Mouse (Mus musculus) myocyte (in vitro differentiated cells): ENCODE measurements around the gene Angpt4.

ENCODE experiments used
- E2F4 ChIP-seq: IDR thresholded peaks from one replicate; pipeline ENCODE4 v1.6.1; 2011; ENCODE audit warnings: mild to moderate bottlenecking, control low read depth, moderate library complexity; ENCODE audit not compliant: insufficient read depth
- MAX ChIP-seq: IDR thresholded peaks from one replicate; pipeline ENCODE4 v1.6.1; 2011; ENCODE audit warnings: low read depth, mild to moderate bottlenecking, control low read depth
- MYOD1 ChIP-seq, 3 experiments: IDR thresholded peaks; one replicate each; pipeline ENCODE4 v1.6.1; 2011; ENCODE audit warnings: control low read depth in 2 of 3, low read depth in 2 of 3, mild to moderate bottlenecking in 2 of 3, moderate library complexity in 1 of 3; ENCODE audit not compliant: insufficient read length in 2 of 3, control insufficient read depth in 1 of 3
- MYOG ChIP-seq, 3 experiments: IDR thresholded peaks; one replicate each; pipeline ENCODE4 v1.6.1; 2011; ENCODE audit warnings: control low read depth in 2 of 3, low read depth in 2 of 3, mild to moderate bottlenecking in 2 of 3; ENCODE audit not compliant: insufficient read length in 2 of 3, control insufficient read depth in 1 of 3, insufficient read depth in 1 of 3
- POLR2A ChIP-seq: IDR thresholded peaks from one replicate; pipeline ENCODE4 v1.6.1; 2011; ENCODE audit warnings: low read depth, mild to moderate bottlenecking, control low read depth, moderate library complexity; ENCODE audit not compliant: insufficient read length
- POLR2AphosphoS2 ChIP-seq: IDR thresholded peaks from one replicate; pipeline ENCODE4 v1.6.1; 2011; ENCODE audit warnings: low read depth, control low read depth; ENCODE audit not compliant: insufficient read length
- TCF3 ChIP-seq: IDR thresholded peaks from one replicate; pipeline ENCODE4 v1.6.1; 2011; ENCODE audit warnings: low read depth, control low read depth; ENCODE audit not compliant: insufficient read length

DNA sequence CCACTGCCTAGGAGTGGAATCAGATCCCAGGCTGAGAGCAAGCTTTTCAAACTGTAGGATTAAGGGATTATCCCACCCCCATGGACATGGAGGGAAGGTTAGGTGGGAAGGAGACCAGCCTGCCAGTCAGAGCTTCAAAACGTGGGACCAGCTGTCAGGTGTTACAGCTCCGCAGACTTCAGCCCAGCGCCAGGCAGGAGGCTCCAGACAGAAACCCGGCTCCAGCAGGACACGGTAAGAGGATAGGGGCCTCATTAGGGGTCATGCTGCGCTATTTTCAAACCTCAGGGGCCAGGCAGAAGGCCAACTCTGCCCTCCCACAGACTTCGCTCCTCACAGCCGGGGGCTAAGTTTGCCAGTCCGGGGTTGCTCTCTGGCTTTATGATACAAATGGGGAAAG, 53.0 kb downstream of the Angpt4 start:
- no peak for TF ChIP-seq POLR2A
- TF ChIP-seq TCF3 = no peak
- TF ChIP-seq POLR2AphosphoS2 = no peak
- TF ChIP-seq MYOG (IDR thresholded peaks at IDR 0.05; ENCODE audit: control insufficient read depth in 1 of 3, insufficient read depth in 1 of 3, insufficient read length in 2 of 3, low read depth in 2 of 3) = peak in 1 of 3 experiments; percentile 29
- TF ChIP-seq MYOD1 (IDR thresholded peaks at IDR 0.05; ENCODE audit: control insufficient read depth in 1 of 3, insufficient read length in 2 of 3, low read depth in 2 of 3) = peak in 2 of 3 experiments; percentile 58 to 73
- TF ChIP-seq E2F4 = no peak
- TF ChIP-seq MAX = no peak
